Mouse (Mus musculus): ENCODE data around the gene Msx1. TPM values are rescaled to one million over a fixed set of nuclear protein-coding genes. Genes with fewer than 3 reads are reported as not detected.

Gene Msx1
- polyA plus RNA-seq, 2 experiments from 2014 or later: not detected

GRCm38 (mm10) chr5:37825611-37826445, 1.4 kb upstream of the Msx1 start:
- no peak for ATAC-seq

- ATAC-seq: no peak
These were observed 773 bp upstream of the Msx1 start for GRCm38 (mm10) chr5:37825111-37825600.

- ATAC-seq: no peak
These were observed 492 bp downstream of the Msx1 start for GRCm38 (mm10) chr5:37823721-37824460.

- ATAC-seq: no peak
These were observed 1.3 kb downstream of the Msx1 start for GRCm38 (mm10) chr5:37822791-37823720.

- no peak for ATAC-seq
These were observed 2.2 kb downstream of the Msx1 start for GRCm38 (mm10) chr5:37822116-37822707.

GRCm38 (mm10) chr5:37821111-37821601, 3.2 kb downstream of the Msx1 start:
- ATAC-seq: no peak

GRCm38 (mm10) chr5:37820689-37821088, 3.7 kb downstream of the Msx1 start:
- ATAC-seq: no peak

GRCm38 (mm10) chr5:37819971-37820370, 4.4 kb downstream of the Msx1 start:
- no peak for ATAC-seq

- no peak for ATAC-seq
These were observed 4.8 kb downstream of the Msx1 start for GRCm38 (mm10) chr5:37819541-37819940.

GRCm38 (mm10) chr5:37818533-37819215, 5.7 kb downstream of the Msx1 start:
- no peak for ATAC-seq

GRCm38 (mm10) chr5:37817658-37818532, 6.5 kb downstream of the Msx1 start:
- no peak for ATAC-seq

GRCm38 (mm10) chr5:37816907-37817657, 7.3 kb downstream of the Msx1 start:
- no peak for ATAC-seq

- no peak for ATAC-seq
These were observed 8.5 kb downstream of the Msx1 start for GRCm38 (mm10) chr5:37815909-37816308.

GRCm38 (mm10) chr5:37814169-37814568, 10.2 kb downstream of the Msx1 start:
- ATAC-seq: no peak

- no peak for ATAC-seq
These were observed 19.1 kb downstream of the Msx1 start for GRCm38 (mm10) chr5:37805291-37805690.

GRCm38 (mm10) chr5:37804512-37805118, 19.8 kb downstream of the Msx1 start:
- no peak for ATAC-seq

- no peak for ATAC-seq
These were observed 27.1 kb downstream of the Msx1 start for GRCm38 (mm10) chr5:37797251-37797650.

GRCm38 (mm10) chr5:37796751-37797150, 27.6 kb downstream of the Msx1 start:
- ATAC-seq: no peak

GRCm38 (mm10) chr5:37795691-37796090, 28.7 kb downstream of the Msx1 start:
- no peak for ATAC-seq
